Mouse (Mus musculus): ENCODE measurements around the gene Ttn.
"Not testable (repeated sequence)": the region's sequence is repeated elsewhere in the genome, so short reads cannot be mapped to it uniquely, and the experiment has no call there.

The Ttn gene

GRCm38 (mm10) chr2:76982391-76983145, at the start of gene Ttn:
Gene Ttn, minus strand, starts transcription at chr2:76982547.
- DNase-seq, result no peak

GRCm38 (mm10) chr2:77020649-77021048, 38.3 kb upstream of the Ttn start:
- DNase-seq, result no peak

DNA sequence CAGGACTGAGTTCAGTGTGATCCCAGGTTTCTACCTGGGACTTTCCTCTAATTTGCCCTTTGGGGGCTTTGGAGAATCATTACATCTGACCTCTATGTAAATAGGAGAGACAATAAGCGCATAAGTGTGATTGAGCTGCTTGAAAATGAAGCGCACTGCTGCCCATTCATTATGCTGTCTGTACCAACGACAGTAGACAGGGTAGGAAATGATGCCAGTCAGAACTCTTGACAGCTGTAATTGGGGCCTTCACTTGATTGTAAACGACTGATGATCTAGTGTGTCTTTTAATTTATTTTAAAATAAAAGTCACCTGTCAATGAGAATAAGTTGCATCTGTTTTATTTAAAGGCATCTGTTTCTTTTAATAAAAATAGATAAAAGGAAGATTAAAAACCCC, 35.4 kb upstream of the Ttn start:
- no peak for DNase-seq

DNA sequence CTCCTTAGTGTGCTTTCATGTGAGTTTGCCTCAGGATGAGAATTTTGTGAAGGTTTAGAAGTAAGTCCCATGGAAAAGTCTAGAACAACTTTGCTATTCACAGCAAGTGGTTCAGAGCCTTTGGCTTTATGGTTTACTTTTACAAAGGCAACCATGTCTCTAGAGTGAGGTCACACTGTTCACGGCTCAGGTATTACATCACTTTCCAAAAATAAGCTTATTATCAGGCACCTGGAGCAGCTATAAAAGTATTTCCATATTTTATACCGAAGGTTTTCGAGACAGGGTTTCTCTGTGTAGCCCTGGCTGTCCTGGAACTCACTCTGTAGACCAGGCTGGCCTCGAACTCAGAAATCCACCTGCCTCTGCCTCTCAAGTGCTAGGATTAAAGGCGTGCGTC, 31.1 kb upstream of the Ttn start:
- not testable (repeated sequence) for DNase-seq

DNA sequence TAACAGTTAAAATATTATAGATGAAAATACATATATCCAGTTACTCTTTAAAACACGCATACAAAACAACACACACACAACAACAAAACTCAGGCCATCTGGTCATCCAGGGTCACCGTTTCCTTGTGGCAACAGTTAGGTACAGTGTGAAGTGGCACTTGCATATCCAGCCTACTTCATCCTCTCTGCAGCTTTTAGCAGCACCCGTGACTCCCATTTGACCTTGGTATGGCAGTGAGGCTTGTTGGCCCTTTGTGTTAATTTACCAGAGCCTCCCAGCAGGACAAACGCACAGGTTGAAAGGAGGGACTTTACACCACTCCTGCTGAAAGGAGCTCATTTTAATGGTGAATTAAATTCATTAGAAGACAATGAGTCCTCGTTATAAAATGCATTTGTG, 29.6 kb upstream of the Ttn start:
- DNase-seq, result no peak

GRCm38 (mm10) chr2:77007015-77007414, 24.7 kb upstream of the Ttn start:
- no peak for DNase-seq

GRCm38 (mm10) chr2:77003148-77003547, 20.8 kb upstream of the Ttn start:
- DNase-seq, result no peak

- no peak for DNase-seq
Measured at GRCm38 (mm10) chr2:76998351-76998750, 16.0 kb upstream of the Ttn start.

DNA sequence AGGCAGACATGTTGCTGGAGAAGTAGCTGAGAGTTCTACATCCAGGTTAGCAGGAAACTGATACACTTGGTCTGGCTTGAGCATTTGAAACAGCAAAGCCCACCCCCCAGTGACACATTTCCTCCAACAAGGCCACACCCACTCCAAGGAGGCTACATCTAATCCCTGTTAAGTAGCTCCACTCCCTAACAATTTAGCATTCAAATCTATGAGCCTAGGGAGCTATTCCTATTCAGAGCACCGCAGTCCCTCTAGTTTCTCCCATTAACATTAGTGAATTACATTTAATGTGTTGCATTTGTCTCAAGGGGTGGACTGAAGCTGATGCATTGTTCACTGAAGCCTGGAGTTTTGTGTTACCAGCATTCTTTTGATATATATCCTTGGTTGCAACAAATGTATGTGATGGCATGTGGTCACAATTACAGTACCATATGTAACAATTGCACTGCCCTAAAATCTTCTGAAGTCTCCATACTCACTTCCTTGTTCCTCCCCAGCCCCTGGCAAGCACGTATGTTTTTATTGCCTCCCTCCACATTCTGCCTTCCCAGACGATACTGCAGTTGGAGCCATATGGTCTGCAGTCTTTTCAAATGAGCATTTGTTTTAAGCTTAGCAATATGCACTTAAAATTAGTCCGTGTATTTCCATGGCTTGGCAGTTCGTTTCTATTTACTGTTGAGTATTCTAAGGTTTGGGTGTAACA, 10.3 kb upstream of the Ttn start:
- DNase-seq, result no peak

GRCm38 (mm10) chr2:76987317-76987716, 5.0 kb upstream of the Ttn start:
- no peak for DNase-seq

DNA sequence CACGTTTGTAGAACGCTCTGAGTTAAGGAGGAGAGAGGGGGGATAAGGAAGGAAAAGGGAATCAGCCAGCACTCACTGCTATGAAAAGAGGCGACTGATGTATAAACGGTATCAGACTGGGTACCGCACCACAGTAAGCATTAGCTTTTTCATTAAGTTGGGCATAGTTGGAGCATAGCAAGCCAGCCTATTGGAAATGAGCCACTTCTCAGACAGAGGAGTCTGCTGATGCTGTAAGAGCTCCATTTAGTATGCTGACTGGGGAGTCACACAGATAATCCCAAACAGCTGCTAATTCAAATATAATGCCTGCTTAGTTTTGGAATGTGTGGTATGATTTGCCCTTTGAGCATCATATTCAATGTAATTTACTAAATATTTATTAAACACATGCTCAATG, 2.0 kb upstream of the Ttn start:
- DNase-seq, result no peak

DNA sequence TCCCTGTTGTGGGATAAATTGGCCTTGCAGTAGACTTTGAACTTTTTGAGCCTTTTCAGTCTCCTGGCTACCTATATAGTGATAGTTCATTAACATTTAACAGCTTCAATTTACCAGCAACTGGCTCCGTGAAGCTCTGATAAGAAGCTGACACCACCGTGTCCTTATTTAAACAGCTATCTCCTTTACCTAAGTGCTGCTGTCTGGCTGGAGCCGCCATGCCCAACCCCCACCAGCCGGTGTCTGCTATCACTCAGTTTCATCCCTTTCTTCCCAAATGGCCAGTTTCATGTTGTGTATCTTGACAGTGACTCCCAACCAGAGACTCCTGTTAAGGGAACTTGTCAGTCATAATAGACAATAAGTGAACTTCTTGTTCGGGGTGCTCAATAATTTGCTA, 1.3 kb upstream of the Ttn start:
- DNase-seq, result no peak

DNA sequence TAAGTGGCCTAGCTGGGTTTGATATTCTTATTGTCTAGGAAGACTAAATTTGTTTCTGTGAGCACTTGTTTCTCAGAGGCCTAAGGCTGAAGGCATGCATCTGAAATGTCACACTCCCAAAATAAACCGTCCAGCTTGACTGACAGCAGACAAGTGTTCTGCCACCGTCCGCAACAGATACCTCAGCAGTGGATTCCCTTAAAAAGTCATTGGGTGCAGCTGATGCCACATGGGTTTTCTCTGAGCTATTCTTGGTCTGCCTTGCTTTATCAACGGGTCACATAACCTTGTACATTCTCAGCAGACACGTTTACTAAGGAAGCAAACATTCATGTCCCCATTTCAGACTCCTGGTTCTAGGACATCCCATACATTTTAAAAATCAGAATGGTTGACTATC, 630 bp downstream of the Ttn start:
- no peak for DNase-seq

DNA sequence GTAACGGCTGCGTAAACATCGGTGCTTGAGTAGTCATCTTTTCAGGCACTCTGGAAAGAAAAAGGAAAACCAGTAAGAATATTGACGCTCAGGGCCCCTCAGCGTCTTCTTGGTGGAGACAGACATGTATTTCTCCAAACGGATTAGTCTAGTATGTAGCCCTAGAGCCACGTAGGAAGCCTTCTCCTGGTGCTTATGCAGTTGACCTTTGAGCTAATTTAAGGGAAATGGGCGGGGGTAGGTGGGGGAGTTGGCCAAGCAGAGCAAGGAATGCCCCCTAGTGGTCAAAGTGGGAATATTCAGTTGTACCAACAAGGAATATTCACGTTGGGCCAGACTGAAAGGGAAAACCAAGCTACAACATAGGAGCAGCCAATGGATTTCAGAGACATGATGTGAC, 2.2 kb downstream of the Ttn start:
- peak; percentile 53 for DNase-seq

GRCm38 (mm10) chr2:76977650-76978049, 4.7 kb downstream of the Ttn start:
- no peak for DNase-seq

GRCm38 (mm10) chr2:76972051-76972450, 10.3 kb downstream of the Ttn start:
- DNase-seq, result no peak

GRCm38 (mm10) chr2:76971069-76971468, 11.3 kb downstream of the Ttn start:
- no peak for DNase-seq

- no peak for DNase-seq
Measured at GRCm38 (mm10) chr2:76970669-76971068, 11.7 kb downstream of the Ttn start.

DNA sequence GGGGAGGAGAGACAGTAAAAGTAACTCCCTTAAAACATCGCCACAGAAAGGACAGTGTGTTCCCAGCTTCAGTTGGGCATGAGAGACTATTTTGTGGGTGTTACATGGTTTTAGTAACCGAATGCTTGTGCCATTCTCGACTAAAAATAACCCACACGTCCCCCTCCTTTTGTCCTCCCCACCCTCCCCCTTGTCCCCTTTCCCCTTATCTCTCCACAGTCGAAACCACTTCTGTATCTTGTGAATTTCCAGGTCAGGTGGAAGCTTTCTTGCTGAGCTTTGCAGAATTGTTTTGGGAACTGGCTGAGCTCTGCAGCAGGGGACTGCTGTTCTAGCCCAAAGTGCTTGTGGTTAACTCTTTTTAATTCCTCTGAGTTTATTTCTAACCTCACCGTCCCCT, 12.1 kb downstream of the Ttn start:
- no peak for DNase-seq

DNA sequence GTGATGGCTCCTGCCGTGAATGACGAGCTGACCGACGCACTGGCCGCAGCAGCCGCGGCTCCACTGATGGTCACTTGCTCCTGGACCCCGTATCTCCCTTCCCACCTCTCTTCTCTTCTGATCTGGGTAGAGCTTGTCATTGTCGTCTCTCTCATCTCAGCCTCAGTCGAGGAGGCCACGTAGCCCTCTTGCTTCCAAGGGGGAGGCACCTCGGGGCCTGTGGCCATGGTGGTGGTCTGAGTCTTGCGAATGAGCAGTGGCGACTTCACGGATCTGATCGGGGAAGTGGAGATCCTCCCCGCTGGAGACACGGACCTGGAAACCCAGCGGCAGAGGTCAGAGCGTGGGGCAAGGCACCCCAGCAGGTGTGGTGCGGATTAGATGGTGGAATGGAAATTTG, 12.7 kb downstream of the Ttn start:
- DNase-seq, result no peak

GRCm38 (mm10) chr2:76968919-76969318, 13.4 kb downstream of the Ttn start:
- peak; percentile 91 for DNase-seq

GRCm38 (mm10) chr2:76966582-76966981, 15.8 kb downstream of the Ttn start:
- no peak for DNase-seq

DNA sequence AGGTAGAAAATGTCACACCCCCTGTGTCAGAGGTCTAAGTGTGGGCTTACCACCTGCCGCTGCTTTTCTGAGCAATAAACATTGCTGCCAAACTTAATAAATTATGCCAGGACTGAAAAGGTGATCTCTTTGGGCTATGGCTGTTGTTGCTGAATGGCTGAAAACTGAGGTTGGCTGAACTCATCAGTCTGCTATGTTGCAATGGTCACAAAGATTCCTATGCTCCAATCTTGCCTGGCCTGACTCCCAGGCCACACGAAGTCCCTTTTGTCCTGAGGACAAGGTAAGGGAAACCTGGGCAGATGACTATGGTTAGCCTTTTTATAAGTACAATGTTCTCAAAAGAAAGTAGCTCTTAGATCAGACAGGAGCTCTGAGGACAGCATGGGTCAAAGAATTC, 16.3 kb downstream of the Ttn start:
- DNase-seq, result no peak

GRCm38 (mm10) chr2:76965542-76965941, 16.8 kb downstream of the Ttn start:
- DNase-seq, result no peak

DNA sequence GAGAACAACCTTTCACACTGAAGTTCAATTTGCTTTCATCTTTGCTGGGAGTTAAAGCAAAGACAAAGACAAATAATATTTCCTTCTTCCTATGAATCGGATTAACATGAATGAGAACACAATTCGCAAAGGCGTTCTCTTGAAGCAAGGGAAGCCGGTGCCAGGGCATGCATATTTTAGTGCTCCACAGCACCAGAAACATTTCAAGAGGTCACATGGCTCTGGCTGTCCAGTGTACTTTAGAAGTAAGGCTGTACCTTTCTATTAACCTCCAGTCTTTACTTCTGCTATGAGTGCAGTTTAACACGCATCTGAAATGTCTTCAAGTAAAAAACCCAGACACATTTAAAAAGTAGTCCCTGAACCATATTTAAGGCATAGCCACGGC, 20.3 kb downstream of the Ttn start:
- no peak for DNase-seq
